Mouse (Mus musculus) heart, adult 2 months (tissue): Measurements from ENCODE around the gene Cyp24a1. TPM values are rescaled to one million over a fixed set of nuclear protein-coding genes. Genes with fewer than 3 reads are reported as not detected.

Experiments used
- DNase-seq, 2 experiments: peaks; one replicate each; pipeline ENCODE4 v3.0.0; 2021
- H3K27ac ChIP-seq: fragments of 200-600 bp; 2 replicates; pipeline ENCODE4 v1.8.1; 2022
- H3K27me3 ChIP-seq: fragments of 200-500 bp; 2 replicates; pipeline ENCODE4 v1.6.1; 2012; ENCODE audit warnings: mild to moderate bottlenecking, low read length, inconsistent platforms, mixed read lengths; ENCODE audit not compliant: control insufficient read depth, insufficient read depth
- H3K36me3 ChIP-seq: fragments of 200-500 bp; 2 replicates; pipeline ENCODE4 v1.6.1; 2012; ENCODE audit warnings: low read length, inconsistent platforms; ENCODE audit not compliant: control insufficient read depth, insufficient read depth
- H3K4me1 ChIP-seq: fragments of 200-500 bp; 2 replicates; pipeline ENCODE4 v1.6.1; 2011; ENCODE audit warnings: low read length; ENCODE audit not compliant: control insufficient read depth, insufficient read depth
- H3K4me3 ChIP-seq: fragments of 200-600 bp; 2 replicates; pipeline ENCODE4 v1.8.1; 2022
- H3K79me2 ChIP-seq: fragments of 200-500 bp; replicated peaks from 2 replicates; pipeline ENCODE4 v1.6.1; 2012; ENCODE audit warnings: mild to moderate bottlenecking, inconsistent platforms, low read length, moderate library complexity, mixed read lengths; ENCODE audit not compliant: control insufficient read depth, insufficient read depth
- H3K9ac ChIP-seq: fragments of 200-500 bp; 2 replicates; pipeline ENCODE4 v1.6.1; 2012; ENCODE audit warnings: low read depth, mild to moderate bottlenecking, control low read depth, inconsistent platforms, low read length, mixed read lengths
- CTCF ChIP-seq: fragments of 200-600 bp; IDR thresholded peaks from 2 replicates; pipeline ENCODE4 v1.8.1; 2022; ENCODE audit warnings: antibody characterized with exemption, mild to moderate bottlenecking, moderate library complexity
- EP300 ChIP-seq: fragments of 200-500 bp; IDR thresholded peaks from 2 replicates; pipeline ENCODE4 v1.6.1; 2011; ENCODE audit warnings: low read depth, low read length, control low read depth; ENCODE audit not compliant: insufficient read depth
- POLR2A ChIP-seq: fragments of 200-500 bp; IDR thresholded peaks from 2 replicates; pipeline ENCODE4 v1.6.1; 2011; ENCODE audit warnings: mild to moderate bottlenecking, low read depth, low read length, control low read depth; ENCODE audit not compliant: insufficient read depth
- WGBS: fragments of 180-500 bp; shearing (Covaris S2); methylation state at CpG from one replicate; pipeline ENCODE4 v1.1.7; 2018; 5-methylcytosine and 5-hydroxymethylcytosine counted together
- intact Hi-C: fragments of 180-260 bp; cut with DNase I; formaldehyde crosslinking; loops from one replicate; pipeline ENCODE4 v1.15.1; 2025
- polyA plus RNA-seq: library from polyadenylated mRNA; depleted of rRNA; stranded (reverse); fragments of >200 nt; gene quantifications from 2 replicates; pipeline ENCODE4 v1.2.3, GENCODE M21; 2012
- total RNA-seq, 2 experiments: library from RNA; stranded (reverse); gene quantifications; 2 replicates each; pipeline ENCODE4 v1.2.3; 2021

Gene Cyp24a1
- total and polyA plus RNA-seq, 3 experiments, result not detected

GRCm38 (mm10) chr2:170520321-170520971 is 23.5 kb upstream of the Cyp24a1 start:
- Histone ChIP-seq H3K9ac (no peak overlapping the region), H3K79me2 (no peaks in the 10 kb centered on the region), H3K4me3 (no peak overlapping the region), H3K36me3 (no peaks in the 10 kb centered on the region), H3K27ac (no peak overlapping the region), H3K4me1 (no peaks in the 10 kb centered on the region), H3K27me3 (no peaks in the 10 kb centered on the region)
- intact Hi-C loops, result loop anchor here (1.0 to 2.0 kb wide), 2 partner anchors 76 to 353 kb away; no protein-coding TSS in a partner anchor
- 9% methylated on average over 7 of the region's 7 CpGs for WGBS
- no peak for TF ChIP-seq EP300
- TF ChIP-seq CTCF, result peak; percentile 74
- no peak for TF ChIP-seq POLR2A
- DNase-seq, result peak in 1 of 2 experiments; percentile 43

- H3K9ac ChIP-seq, result no peak overlapping the region
- DNase-seq, result no peak
- no peaks in the 10 kb centered on the region for H3K27me3 ChIP-seq
- intact Hi-C loops, result loop anchor here (5.0 kb wide), 1 partner anchor 381 kb away; no protein-coding TSS in a partner anchor
- no peaks in the 10 kb centered on the region; the same call in 1 of the 2 replicates for H3K79me2 ChIP-seq
- peaks cover 5% of the 10 kb centered on the region for H3K4me1 ChIP-seq
- no peak overlapping the region for H3K27ac ChIP-seq
- TF ChIP-seq POLR2A (no peak), EP300 (no peak), CTCF (no peak)
- H3K4me3 ChIP-seq, result no peak overlapping the region
- H3K36me3 ChIP-seq, result no peaks in the 10 kb centered on the region
- WGBS, result 85% methylated on average over 12 of the region's 12 CpGs
Observed at GRCm38 (mm10) chr2:170513756-170514155, 16.8 kb upstream of the Cyp24a1 start.

- no peaks in the 10 kb centered on the region for H3K36me3 ChIP-seq
- peak; percentile 94 for TF ChIP-seq CTCF
- peak; percentile 58 for TF ChIP-seq POLR2A
- TF ChIP-seq EP300, result no peak
- peaks cover 5% of the 10 kb centered on the region for H3K4me1 ChIP-seq
- peak overlapping the region; percentile 99 for H3K4me3 ChIP-seq
- peak overlapping the region; percentile 91 for H3K9ac ChIP-seq
- peak overlapping the region; percentile 99 for H3K27ac ChIP-seq
- intact Hi-C loops, result loop anchor here (5.0 kb wide), 1 partner anchor 379 kb away; no protein-coding TSS in a partner anchor
- WGBS, result under 1% methylated on average over 67 of the region's 69 CpGs
- H3K79me2 ChIP-seq, result no peaks in the 10 kb centered on the region; the same call in 1 of the 2 replicates
- peak; percentile 89 to 94 for DNase-seq
- H3K27me3 ChIP-seq, result no peaks in the 10 kb centered on the region
Observed at GRCm38 (mm10) chr2:170511073-170511891, 14.3 kb upstream of the Cyp24a1 start.

GRCm38 (mm10) chr2:170508821-170509220 is 11.9 kb upstream of the Cyp24a1 start:
- Histone ChIP-seq H3K79me2 (no peaks in the 10 kb centered on the region; the same call in 1 of the 2 replicates), H3K4me1 (peaks cover 5% of the 10 kb centered on the region), H3K27me3 (no peaks in the 10 kb centered on the region), H3K4me3 (peak overlapping the region; percentile 41; the same call in 1 of the 2 replicates), H3K9ac (peak overlapping the region; percentile 37; the same call in 1 of the 2 replicates), H3K36me3 (no peaks in the 10 kb centered on the region), H3K27ac (no peak overlapping the region)
- DNase-seq, result peak; percentile 88 to 92
- intact Hi-C loops, result loop anchor here (1.0 kb wide), 2 partner anchors 58 to 154 kb away; no protein-coding TSS in a partner anchor
- TF ChIP-seq CTCF, result peak; percentile 98
- no peak for TF ChIP-seq POLR2A
- 0 out of 2 replicates have a peak, but pooled peaks have one; percentile 7 for TF ChIP-seq EP300
- WGBS, result 1% methylated on average over 12 of the region's 12 CpGs

- Histone ChIP-seq H3K27ac (no peak overlapping the region), H3K9ac (no peak overlapping the region), H3K4me3 (no peak overlapping the region), H3K4me1 (peaks cover 5% of the 10 kb centered on the region), H3K27me3 (no peaks in the 10 kb centered on the region), H3K79me2 (no peaks in the 10 kb centered on the region; the same call in 1 of the 2 replicates), H3K36me3 (no peaks in the 10 kb centered on the region)
- peak; percentile 77 to 84 for DNase-seq
- intact Hi-C loops, result loop anchor here (1.0 kb wide), 3 partner anchors 19 to 152 kb away; no protein-coding TSS in a partner anchor
- TF ChIP-seq EP300 (0 out of 2 replicates have a peak, but pooled peaks have one; percentile 42), POLR2A (no peak), CTCF (peak; percentile 91)
- WGBS, result 3% methylated on average over 10 of the region's 10 CpGs
Observed at GRCm38 (mm10) chr2:170507734-170508133, 10.8 kb upstream of the Cyp24a1 start.
